Mouse (Mus musculus): ENCODE measurements around the gene Tmem231. TPM values are rescaled to one million over a fixed set of nuclear protein-coding genes. Genes with fewer than 3 reads are reported as not detected.
A peak's percentile ranks its signal among the peaks of the same experiment; 100 is the strongest.

Gene Tmem231
- polyA plus RNA-seq, 1 experiment from 2014 or later: 4.1 TPM

DNA sequence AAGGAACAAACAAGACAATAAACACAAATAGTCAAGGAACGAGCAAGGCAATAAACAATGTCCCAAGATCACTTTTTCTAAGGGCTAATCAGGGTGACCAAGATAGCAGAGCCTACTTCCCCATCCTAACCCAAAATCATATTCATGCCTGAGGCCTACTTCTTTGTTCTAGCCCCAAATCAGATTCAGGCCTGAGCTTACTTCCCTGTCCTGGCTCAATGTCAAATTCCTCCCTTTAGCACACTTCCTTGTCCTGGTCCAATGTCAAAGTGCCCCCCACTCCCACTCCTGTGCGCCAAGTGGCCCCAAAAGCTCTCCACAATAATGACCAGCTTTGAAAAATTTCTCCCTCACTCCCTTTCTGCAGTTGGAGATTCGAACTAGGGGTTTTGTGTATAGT lies 3.5 kb upstream of the Tmem231 start:
- Histone ChIP-seq H3K27me3 (ENCODE audit: control insufficient read depth, insufficient read depth, low read length) (no peaks in the 10 kb centered on the region), H3K36me3 (ENCODE audit: control insufficient read depth, insufficient read depth, low read length) (0 out of 2 replicates have a peak, but pooled peaks cover 1% of the 10 kb centered on the region), H3K9me3 (ENCODE audit: control insufficient read depth, low read length) (no peaks in the 10 kb centered on the region), H3K27ac (replicated peaks in 1 of 2; ENCODE audit: control insufficient read depth in 1 of 2, insufficient read depth in 1 of 2, low read depth in 2 of 2, low read length in 2 of 2) (no peak overlapping the region), H3K9ac (ENCODE audit: low read length) (no peak overlapping the region), H3K4me1 (ENCODE audit: control insufficient read depth in 2 of 2, insufficient read depth in 2 of 2, low read length in 2 of 2) (peaks cover 7 to 22% of the 10 kb centered on the region in 2 experiments), H3K4me3 (ENCODE audit: control insufficient read depth in 1 of 2, insufficient read depth in 1 of 2, low read depth in 1 of 2, low read length in 2 of 2) (no peak overlapping the region), H3K4me2 (ENCODE audit: low read length) (no peak overlapping the region)
- WGBS: 65% methylated on average over 3 of the region's 3 CpGs
- ATAC-seq (ENCODE audit: insufficient number of reproducible peaks, insufficient read depth, low FRiP score, low read depth): no peak

GRCm38 (mm10) chr8:111934201-111934600 lies 520 bp upstream of the Tmem231 start:
- Histone ChIP-seq H3K4me1 (ENCODE audit: control insufficient read depth in 2 of 2, insufficient read depth in 2 of 2, low read length in 2 of 2) (peaks cover 0 to 5% of the 10 kb centered on the region in 2 experiments; a peak in 2 of 4 replicates), H3K27me3 (ENCODE audit: control insufficient read depth, insufficient read depth, low read length) (no peaks in the 10 kb centered on the region), H3K36me3 (ENCODE audit: control insufficient read depth, insufficient read depth, low read length) (no peaks in the 10 kb centered on the region), H3K9ac (ENCODE audit: low read length) (no peak overlapping the region), H3K9me3 (ENCODE audit: control insufficient read depth, low read length) (no peaks in the 10 kb centered on the region), H3K4me2 (ENCODE audit: low read length) (peak overlapping the region; percentile 98), H3K27ac (replicated peaks in 1 of 2; ENCODE audit: control insufficient read depth in 1 of 2, insufficient read depth in 1 of 2, low read depth in 2 of 2, low read length in 2 of 2) (no peak overlapping the region), H3K4me3 (ENCODE audit: control insufficient read depth in 1 of 2, insufficient read depth in 1 of 2, low read depth in 1 of 2, low read length in 2 of 2) (no peak overlapping the region)
- no peak for ATAC-seq (ENCODE audit: insufficient number of reproducible peaks, insufficient read depth, low FRiP score, low read depth)
- 83% methylated on average over 2 of the region's 2 CpGs for WGBS

GRCm38 (mm10) chr8:111932580-111933336 lies 923 bp downstream of the Tmem231 start:
- 36% methylated on average over 19 of the region's 19 CpGs for WGBS
- Histone ChIP-seq H3K4me1 (ENCODE audit: control insufficient read depth in 2 of 2, insufficient read depth in 2 of 2, low read length in 2 of 2) (peaks cover 0 to 5% of the 10 kb centered on the region in 2 experiments; a peak in 2 of 4 replicates), H3K4me3 (ENCODE audit: control insufficient read depth in 1 of 2, insufficient read depth in 1 of 2, low read depth in 1 of 2, low read length in 2 of 2) (peak overlapping the region; percentile 69 to 75), H3K9ac (ENCODE audit: low read length) (peak overlapping the region; percentile 75), H3K36me3 (ENCODE audit: control insufficient read depth, insufficient read depth, low read length) (no peaks in the 10 kb centered on the region), H3K4me2 (ENCODE audit: low read length) (peak overlapping the region; percentile 98), H3K27ac (replicated peaks in 1 of 2; ENCODE audit: control insufficient read depth in 1 of 2, insufficient read depth in 1 of 2, low read depth in 2 of 2, low read length in 2 of 2) (no peak overlapping the region), H3K9me3 (ENCODE audit: control insufficient read depth, low read length) (no peaks in the 10 kb centered on the region), H3K27me3 (ENCODE audit: control insufficient read depth, insufficient read depth, low read length) (no peaks in the 10 kb centered on the region)
- no peak for ATAC-seq (ENCODE audit: insufficient number of reproducible peaks, insufficient read depth, low FRiP score, low read depth)

GRCm38 (mm10) chr8:111931721-111932120 lies 2.0 kb downstream of the Tmem231 start:
- Histone ChIP-seq H3K36me3 (ENCODE audit: control insufficient read depth, insufficient read depth, low read length) (no peaks in the 10 kb centered on the region), H3K9me3 (ENCODE audit: control insufficient read depth, low read length) (no peaks in the 10 kb centered on the region), H3K27ac (replicated peaks in 1 of 2; ENCODE audit: control insufficient read depth in 1 of 2, insufficient read depth in 1 of 2, low read depth in 2 of 2, low read length in 2 of 2) (no peak overlapping the region), H3K4me1 (ENCODE audit: control insufficient read depth in 2 of 2, insufficient read depth in 2 of 2, low read length in 2 of 2) (peaks cover 0 to 5% of the 10 kb centered on the region in 2 experiments; a peak in 2 of 4 replicates), H3K9ac (ENCODE audit: low read length) (no peak overlapping the region), H3K4me2 (ENCODE audit: low read length) (no peak overlapping the region), H3K27me3 (ENCODE audit: control insufficient read depth, insufficient read depth, low read length) (no peaks in the 10 kb centered on the region), H3K4me3 (ENCODE audit: control insufficient read depth in 1 of 2, insufficient read depth in 1 of 2, low read depth in 1 of 2, low read length in 2 of 2) (no peak overlapping the region)
- no peak for ATAC-seq (ENCODE audit: insufficient number of reproducible peaks, insufficient read depth, low FRiP score, low read depth)
- WGBS: 83% methylated on average over 16 of the region's 16 CpGs

- Histone ChIP-seq H3K9ac (ENCODE audit: low read length) (no peak overlapping the region), H3K4me1 (ENCODE audit: control insufficient read depth in 2 of 2, insufficient read depth in 2 of 2, low read length in 2 of 2) (peaks cover 0 to 10% of the 10 kb centered on the region in 2 experiments; a peak in 3 of 4 replicates), H3K27ac (replicated peaks in 1 of 2; ENCODE audit: control insufficient read depth in 1 of 2, insufficient read depth in 1 of 2, low read depth in 2 of 2, low read length in 2 of 2) (no peak overlapping the region), H3K36me3 (ENCODE audit: control insufficient read depth, insufficient read depth, low read length) (no peaks in the 10 kb centered on the region), H3K27me3 (ENCODE audit: control insufficient read depth, insufficient read depth, low read length) (no peaks in the 10 kb centered on the region), H3K9me3 (ENCODE audit: control insufficient read depth, low read length) (no peaks in the 10 kb centered on the region), H3K4me2 (ENCODE audit: low read length) (no peak overlapping the region), H3K4me3 (ENCODE audit: control insufficient read depth in 1 of 2, insufficient read depth in 1 of 2, low read depth in 1 of 2, low read length in 2 of 2) (no peak overlapping the region)
- ATAC-seq (ENCODE audit: insufficient number of reproducible peaks, insufficient read depth, low FRiP score, low read depth): no peak
- 40% methylated on average over 8 of the region's 8 CpGs for WGBS
Observed at GRCm38 (mm10) chr8:111929648-111930344, 3.9 kb downstream of the Tmem231 start.

- Histone ChIP-seq H3K27ac (replicated peaks in 1 of 2; ENCODE audit: control insufficient read depth in 1 of 2, insufficient read depth in 1 of 2, low read depth in 2 of 2, low read length in 2 of 2) (no peak overlapping the region), H3K4me2 (ENCODE audit: low read length) (no peak overlapping the region), H3K4me1 (ENCODE audit: control insufficient read depth in 2 of 2, insufficient read depth in 2 of 2, low read length in 2 of 2) (peaks cover 3 to 6% of the 10 kb centered on the region in 2 experiments; a peak in 3 of 4 replicates), H3K36me3 (ENCODE audit: control insufficient read depth, insufficient read depth, low read length) (no peaks in the 10 kb centered on the region), H3K9ac (ENCODE audit: low read length) (no peak overlapping the region), H3K9me3 (ENCODE audit: control insufficient read depth, low read length) (no peaks in the 10 kb centered on the region), H3K4me3 (ENCODE audit: control insufficient read depth in 1 of 2, insufficient read depth in 1 of 2, low read depth in 1 of 2, low read length in 2 of 2) (no peak overlapping the region), H3K27me3 (ENCODE audit: control insufficient read depth, insufficient read depth, low read length) (no peaks in the 10 kb centered on the region)
- no peak for ATAC-seq (ENCODE audit: insufficient number of reproducible peaks, insufficient read depth, low FRiP score, low read depth)
- WGBS: 24% methylated on average over 7 of the region's 7 CpGs
Observed at GRCm38 (mm10) chr8:111924976-111925375, 8.7 kb downstream of the Tmem231 start.

- ATAC-seq (ENCODE audit: insufficient number of reproducible peaks, insufficient read depth, low FRiP score, low read depth): no peak; the same call in 1 of the 2 replicates
- Histone ChIP-seq H3K4me3 (ENCODE audit: control insufficient read depth in 1 of 2, insufficient read depth in 1 of 2, low read depth in 1 of 2, low read length in 2 of 2) (no peak overlapping the region), H3K4me1 (ENCODE audit: control insufficient read depth in 2 of 2, insufficient read depth in 2 of 2, low read length in 2 of 2) (peaks cover 3 to 6% of the 10 kb centered on the region in 2 experiments; a peak in 3 of 4 replicates)
Observed at GRCm38 (mm10) chr8:111923383-111923804, 10.3 kb downstream of the Tmem231 start.

More at GRCm38 (mm10) chr8:111923383-111923804, 10.3 kb downstream of the Tmem231 start:
- Histone ChIP-seq H3K9me3 (ENCODE audit: control insufficient read depth, low read length) (no peaks in the 10 kb centered on the region), H3K27ac (replicated peaks in 1 of 2; ENCODE audit: control insufficient read depth in 1 of 2, insufficient read depth in 1 of 2, low read depth in 2 of 2, low read length in 2 of 2) (no peak overlapping the region), H3K4me2 (ENCODE audit: low read length) (0 out of 2 replicates have a peak overlapping the region, but pooled peaks have one; percentile 7), H3K9ac (ENCODE audit: low read length) (no peak overlapping the region), H3K36me3 (ENCODE audit: control insufficient read depth, insufficient read depth, low read length) (no peaks in the 10 kb centered on the region), H3K27me3 (ENCODE audit: control insufficient read depth, insufficient read depth, low read length) (no peaks in the 10 kb centered on the region)
- 22% methylated on average over 10 of the region's 10 CpGs for whole genome bisulfite sequencing

All from heart, embryonic 14.5 days (tissue).